Mouse (Mus musculus): ENCODE data around the gene Mael. TPM values are rescaled to one million over a fixed set of nuclear protein-coding genes. Genes with fewer than 3 reads are reported as not detected.

The Mael gene
- polyA plus RNA-seq (2014; fragmentation: Nextera tagmentation; extraction: Ambion mirVana), result 0.12 TPM in 1 of 2 replicates, not detected in the other

GRCm38 (mm10) chr1:166238315-166238969 lies at the start of gene Mael:
Mael (minus strand) TSS chr1:166238747.
- Histone ChIP-seq H3K4me2 (ENCODE audit: low read length) (no peak within 1 kb of the TSS), H3K9me3 (ENCODE audit: control insufficient read depth, low read length) (peaks cover 12% of the 10 kb centered on the region; the same call in 1 of the 2 replicates), H3K27ac (replicated peaks in 1 of 2; ENCODE audit: control insufficient read depth in 1 of 2, insufficient read depth in 1 of 2, low read depth in 2 of 2, low read length in 2 of 2) (no peak within 1 kb of the TSS), H3K4me1 (ENCODE audit: control insufficient read depth in 2 of 2, insufficient read depth in 2 of 2, low read length in 2 of 2) (no peaks in the 10 kb centered on the region), H3K9ac (ENCODE audit: low read length) (no peak within 1 kb of the TSS), H3K27me3 (ENCODE audit: control insufficient read depth, insufficient read depth, low read length) (no peaks in the 10 kb centered on the region), H3K4me3 (ENCODE audit: control insufficient read depth in 1 of 2, insufficient read depth in 1 of 2, low read depth in 1 of 2, low read length in 2 of 2) (no peak within 1 kb of the TSS), H3K36me3 (ENCODE audit: control insufficient read depth, insufficient read depth, low read length) (no peaks in the 10 kb centered on the region)
- ATAC-seq (ENCODE audit: insufficient number of reproducible peaks, insufficient read depth, low FRiP score, low read depth), result no peak
- 79% methylated on average over 53 of the region's 53 CpGs for WGBS

GRCm38 (mm10) chr1:166286231-166286630 lies 47.7 kb upstream of the Mael start:
- no peaks in the 10 kb centered on the region for H3K27me3 ChIP-seq (ENCODE audit: control insufficient read depth, insufficient read depth, low read length)
- H3K4me1 ChIP-seq (ENCODE audit: control insufficient read depth in 2 of 2, insufficient read depth in 2 of 2, low read length in 2 of 2), result peaks cover 7 to 9% of the 10 kb centered on the region in 2 experiments; a peak in 3 of 4 replicates
- H3K27ac ChIP-seq (replicated peaks in 1 of 2; ENCODE audit: control insufficient read depth in 1 of 2, insufficient read depth in 1 of 2, low read depth in 2 of 2, low read length in 2 of 2), result no peak overlapping the region
- WGBS, result 81% methylated on average over 9 of the region's 9 CpGs
- H3K9ac ChIP-seq (ENCODE audit: low read length), result no peak overlapping the region
- H3K4me2 ChIP-seq (ENCODE audit: low read length), result no peak overlapping the region
- H3K36me3 ChIP-seq (ENCODE audit: control insufficient read depth, insufficient read depth, low read length), result no peaks in the 10 kb centered on the region
- no peaks in the 10 kb centered on the region for H3K9me3 ChIP-seq (ENCODE audit: control insufficient read depth, low read length)
- no peak overlapping the region for H3K4me3 ChIP-seq (ENCODE audit: control insufficient read depth in 1 of 2, insufficient read depth in 1 of 2, low read depth in 1 of 2, low read length in 2 of 2)
- no peak for ATAC-seq (ENCODE audit: insufficient number of reproducible peaks, insufficient read depth, low FRiP score, low read depth)

- Histone ChIP-seq H3K27me3 (ENCODE audit: control insufficient read depth, insufficient read depth, low read length) (no peaks in the 10 kb centered on the region), H3K4me3 (ENCODE audit: control insufficient read depth in 1 of 2, insufficient read depth in 1 of 2, low read depth in 1 of 2, low read length in 2 of 2) (no peak overlapping the region), H3K4me1 (ENCODE audit: control insufficient read depth in 2 of 2, insufficient read depth in 2 of 2, low read length in 2 of 2) (peaks cover 7 to 9% of the 10 kb centered on the region in 2 experiments; a peak in 3 of 4 replicates), H3K36me3 (ENCODE audit: control insufficient read depth, insufficient read depth, low read length) (no peaks in the 10 kb centered on the region), H3K4me2 (ENCODE audit: low read length) (no peak overlapping the region), H3K9ac (ENCODE audit: low read length) (no peak overlapping the region), H3K9me3 (ENCODE audit: control insufficient read depth, low read length) (no peaks in the 10 kb centered on the region), H3K27ac (replicated peaks in 1 of 2; ENCODE audit: control insufficient read depth in 1 of 2, insufficient read depth in 1 of 2, low read depth in 2 of 2, low read length in 2 of 2) (no peak overlapping the region)
- WGBS, result 74% methylated on average over 8 of the region's 8 CpGs
- ATAC-seq (ENCODE audit: insufficient number of reproducible peaks, insufficient read depth, low FRiP score, low read depth), result no peak
Measured at GRCm38 (mm10) chr1:166284390-166284789, 45.8 kb upstream of the Mael start.

GRCm38 (mm10) chr1:166283451-166283850 lies 44.9 kb upstream of the Mael start:
- Histone ChIP-seq H3K4me2 (ENCODE audit: low read length) (no peak overlapping the region), H3K9ac (ENCODE audit: low read length) (no peak overlapping the region), H3K4me3 (ENCODE audit: control insufficient read depth in 1 of 2, insufficient read depth in 1 of 2, low read depth in 1 of 2, low read length in 2 of 2) (no peak overlapping the region), H3K36me3 (ENCODE audit: control insufficient read depth, insufficient read depth, low read length) (no peaks in the 10 kb centered on the region), H3K4me1 (ENCODE audit: control insufficient read depth in 2 of 2, insufficient read depth in 2 of 2, low read length in 2 of 2) (peaks cover 7 to 9% of the 10 kb centered on the region in 2 experiments; a peak in 3 of 4 replicates), H3K9me3 (ENCODE audit: control insufficient read depth, low read length) (no peaks in the 10 kb centered on the region), H3K27me3 (ENCODE audit: control insufficient read depth, insufficient read depth, low read length) (no peaks in the 10 kb centered on the region), H3K27ac (replicated peaks in 1 of 2; ENCODE audit: control insufficient read depth in 1 of 2, insufficient read depth in 1 of 2, low read depth in 2 of 2, low read length in 2 of 2) (no peak overlapping the region)
- no peak for ATAC-seq (ENCODE audit: insufficient number of reproducible peaks, insufficient read depth, low FRiP score, low read depth)
- 92% methylated on average over 6 of the region's 6 CpGs for WGBS

GRCm38 (mm10) chr1:166282597-166283210 lies 44.2 kb upstream of the Mael start:
- Histone ChIP-seq H3K4me1 (ENCODE audit: control insufficient read depth in 2 of 2, insufficient read depth in 2 of 2, low read length in 2 of 2) (peaks cover 7 to 9% of the 10 kb centered on the region in 2 experiments; a peak in 3 of 4 replicates), H3K9ac (ENCODE audit: low read length) (no peak overlapping the region; the same call in 1 of the 2 replicates), H3K27ac (replicated peaks in 1 of 2; ENCODE audit: control insufficient read depth in 1 of 2, insufficient read depth in 1 of 2, low read depth in 2 of 2, low read length in 2 of 2) (no peak overlapping the region), H3K4me3 (ENCODE audit: control insufficient read depth in 1 of 2, insufficient read depth in 1 of 2, low read depth in 1 of 2, low read length in 2 of 2) (peak overlapping the region; percentile 29 to 32), H3K9me3 (ENCODE audit: control insufficient read depth, low read length) (no peaks in the 10 kb centered on the region), H3K4me2 (ENCODE audit: low read length) (peak overlapping the region; percentile 67), H3K36me3 (ENCODE audit: control insufficient read depth, insufficient read depth, low read length) (no peaks in the 10 kb centered on the region), H3K27me3 (ENCODE audit: control insufficient read depth, insufficient read depth, low read length) (no peaks in the 10 kb centered on the region)
- WGBS, result 9% methylated on average over 22 of the region's 22 CpGs
- ATAC-seq (ENCODE audit: insufficient number of reproducible peaks, insufficient read depth, low FRiP score, low read depth), result peak; percentile 54

GRCm38 (mm10) chr1:166281836-166282235 lies 43.3 kb upstream of the Mael start:
- ATAC-seq (ENCODE audit: insufficient number of reproducible peaks, insufficient read depth, low FRiP score, low read depth), result no peak
- H3K4me3 ChIP-seq (ENCODE audit: control insufficient read depth in 1 of 2, insufficient read depth in 1 of 2, low read depth in 1 of 2, low read length in 2 of 2), result no peak overlapping the region

GRCm38 (mm10) chr1:166281287-166281686 lies 42.7 kb upstream of the Mael start:
- no peak for ATAC-seq (ENCODE audit: insufficient number of reproducible peaks, insufficient read depth, low FRiP score, low read depth)
- Histone ChIP-seq H3K36me3 (ENCODE audit: control insufficient read depth, insufficient read depth, low read length) (no peaks in the 10 kb centered on the region), H3K4me1 (ENCODE audit: control insufficient read depth in 2 of 2, insufficient read depth in 2 of 2, low read length in 2 of 2) (peaks cover 7 to 9% of the 10 kb centered on the region in 2 experiments; a peak in 3 of 4 replicates), H3K27me3 (ENCODE audit: control insufficient read depth, insufficient read depth, low read length) (no peaks in the 10 kb centered on the region), H3K27ac (replicated peaks in 1 of 2; ENCODE audit: control insufficient read depth in 1 of 2, insufficient read depth in 1 of 2, low read depth in 2 of 2, low read length in 2 of 2) (no peak overlapping the region), H3K4me2 (ENCODE audit: low read length) (no peak overlapping the region), H3K4me3 (ENCODE audit: control insufficient read depth in 1 of 2, insufficient read depth in 1 of 2, low read depth in 1 of 2, low read length in 2 of 2) (no peak overlapping the region), H3K9me3 (ENCODE audit: control insufficient read depth, low read length) (no peaks in the 10 kb centered on the region), H3K9ac (ENCODE audit: low read length) (no peak overlapping the region)
- 48% methylated on average over 1 of the region's 1 CpGs for WGBS

More at GRCm38 (mm10) chr1:166281836-166282235, 43.3 kb upstream of the Mael start:
- H3K27ac ChIP-seq (replicated peaks in 1 of 2; ENCODE audit: control insufficient read depth in 1 of 2, insufficient read depth in 1 of 2, low read depth in 2 of 2, low read length in 2 of 2), result no peak overlapping the region
- H3K9me3 ChIP-seq (ENCODE audit: control insufficient read depth, low read length), result no peaks in the 10 kb centered on the region
- 58% methylated on average over 3 of the region's 3 CpGs for WGBS
- H3K4me2 ChIP-seq (ENCODE audit: low read length), result no peak overlapping the region
- H3K27me3 ChIP-seq (ENCODE audit: control insufficient read depth, insufficient read depth, low read length), result no peaks in the 10 kb centered on the region
- H3K36me3 ChIP-seq (ENCODE audit: control insufficient read depth, insufficient read depth, low read length), result no peaks in the 10 kb centered on the region
- peaks cover 7 to 9% of the 10 kb centered on the region in 2 experiments; a peak in 3 of 4 replicates for H3K4me1 ChIP-seq (ENCODE audit: control insufficient read depth in 2 of 2, insufficient read depth in 2 of 2, low read length in 2 of 2)
- no peak overlapping the region for H3K9ac ChIP-seq (ENCODE audit: low read length)

All from heart, embryonic 14.5 days (tissue).